Mouse (Mus musculus): ENCODE data around the gene Igsf21.

The Igsf21 gene

GRCm38 (mm10) chr4:140246180-140247005, at the start of gene Igsf21:
Igsf21 (minus strand) TSS chr4:140246784.
- DNase-seq, result peak; percentile 60

DNA sequence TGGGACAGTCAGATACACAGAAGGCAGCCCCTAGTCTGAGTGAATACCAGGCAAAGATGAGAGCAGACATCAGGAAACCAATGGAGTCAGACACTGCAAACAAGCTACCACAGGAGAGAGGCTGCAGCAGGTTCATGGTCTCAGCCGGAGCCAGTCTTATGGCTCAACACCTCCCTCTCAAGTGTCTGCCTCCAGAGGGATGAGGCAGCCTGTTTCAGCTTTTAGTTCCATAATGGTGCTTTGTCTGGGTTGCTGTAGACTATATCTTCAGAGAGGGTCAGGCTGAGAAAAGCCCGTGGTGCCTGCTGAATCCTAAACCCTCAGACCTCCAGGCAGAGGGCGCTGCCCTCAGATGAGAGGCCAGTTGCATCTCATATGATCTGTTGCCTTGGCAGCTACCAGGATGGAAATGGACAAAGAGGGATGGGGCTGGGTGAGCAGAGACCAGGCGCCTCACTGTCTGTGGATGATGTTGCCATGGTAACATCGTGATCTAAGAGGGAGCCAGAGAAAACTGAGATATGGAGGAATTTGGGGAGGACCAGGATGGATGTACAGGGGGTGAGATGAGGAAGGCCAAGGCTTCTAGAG, 39.2 kb upstream of the Igsf21 start:
- no peak for DNase-seq

DNA sequence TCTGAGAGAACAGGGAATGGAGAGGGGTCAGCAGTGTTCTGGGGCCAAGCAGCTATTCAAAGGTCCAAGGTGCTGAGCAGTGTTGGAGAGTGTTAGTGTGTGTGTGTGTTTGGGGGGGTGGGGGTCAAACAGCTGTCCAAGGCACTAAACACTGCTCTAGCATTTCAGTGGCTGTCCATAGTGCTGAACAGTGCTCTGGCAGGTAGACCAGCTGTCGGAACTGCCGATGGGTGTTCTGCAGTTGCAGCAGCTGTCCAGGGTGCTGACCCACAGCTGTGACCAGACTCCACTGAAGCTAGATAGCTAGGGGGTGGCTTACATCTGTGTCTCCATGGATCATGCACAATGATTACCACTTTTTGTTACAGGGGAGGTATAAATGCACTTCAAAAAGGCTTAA, 36.8 kb upstream of the Igsf21 start:
- DNase-seq, result no peak

DNA sequence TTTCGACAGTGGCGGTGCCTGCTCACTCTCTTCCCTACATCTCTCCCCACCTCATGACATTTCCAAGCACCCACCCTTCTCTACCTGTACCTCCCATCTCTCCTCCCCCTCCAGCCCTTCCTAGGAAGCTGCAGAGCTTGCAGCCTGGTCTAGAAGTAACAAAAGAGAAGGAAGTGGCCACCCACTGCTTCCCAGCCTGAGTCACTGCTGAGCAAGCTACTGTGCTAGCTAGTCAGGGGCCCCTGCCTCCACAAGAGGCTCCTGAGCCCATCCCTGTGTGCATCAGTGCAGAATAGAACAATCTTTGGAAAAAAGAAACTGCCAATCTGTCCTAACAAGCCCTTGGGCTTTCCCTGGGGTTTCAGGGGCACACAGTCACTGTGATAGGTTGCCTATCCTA, 31.7 kb upstream of the Igsf21 start:
- DNase-seq, result no peak

DNA sequence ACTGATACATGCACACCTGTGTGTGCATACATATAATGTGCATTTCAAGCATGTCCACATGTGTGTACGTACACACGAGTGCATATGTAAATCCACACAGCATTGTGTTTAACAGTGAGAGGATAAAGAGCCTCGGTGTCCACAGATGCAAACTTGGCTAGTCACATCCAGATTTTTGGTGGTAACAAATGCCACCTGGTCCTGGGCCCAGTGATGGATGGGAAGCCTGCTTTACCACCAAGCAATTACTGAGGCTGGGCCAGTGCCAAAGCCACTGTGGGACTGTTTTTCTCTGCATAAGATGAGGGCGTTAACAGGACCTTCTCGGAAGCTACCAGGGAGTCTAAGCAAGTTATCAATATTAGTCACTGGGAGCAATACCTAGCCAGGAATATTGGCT, 25.3 kb upstream of the Igsf21 start:
- DNase-seq, result peak; percentile 30

GRCm38 (mm10) chr4:140270451-140270850, 23.9 kb upstream of the Igsf21 start:
- DNase-seq, result peak; percentile 93

- DNase-seq, result no peak
Measured at GRCm38 (mm10) chr4:140269184-140269840, 22.7 kb upstream of the Igsf21 start.

GRCm38 (mm10) chr4:140267835-140268234, 21.3 kb upstream of the Igsf21 start:
- no peak for DNase-seq

GRCm38 (mm10) chr4:140267086-140267485, 20.5 kb upstream of the Igsf21 start:
- peak; percentile 32 for DNase-seq

GRCm38 (mm10) chr4:140258968-140259367, 12.4 kb upstream of the Igsf21 start:
- DNase-seq, result no peak

- DNase-seq, result peak; percentile 57
Measured at GRCm38 (mm10) chr4:140252369-140252768, 5.8 kb upstream of the Igsf21 start.

- DNase-seq, result peak; percentile 82
Measured at GRCm38 (mm10) chr4:140249011-140249744, 2.6 kb upstream of the Igsf21 start.

DNA sequence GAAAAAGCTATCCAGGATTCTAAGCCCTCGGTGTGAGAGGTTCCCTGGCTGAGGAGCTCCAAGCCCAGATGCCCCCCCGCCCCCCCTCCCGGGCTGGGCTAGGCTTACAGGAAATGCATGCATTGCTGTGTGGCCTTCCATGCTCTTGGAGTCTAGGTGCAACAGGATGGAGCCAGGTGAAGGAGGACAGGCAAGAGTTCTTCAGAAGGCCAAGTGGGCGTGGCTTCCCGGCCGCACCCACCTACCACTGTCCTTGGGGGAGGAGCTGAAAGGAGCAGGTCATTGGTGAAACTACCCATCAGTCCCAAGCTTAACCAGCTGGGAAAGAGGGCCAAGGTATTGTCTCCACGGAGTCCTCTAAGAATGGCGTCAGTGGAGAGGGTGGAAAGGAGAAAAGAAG, 1.8 kb upstream of the Igsf21 start:
- no peak for DNase-seq

DNA sequence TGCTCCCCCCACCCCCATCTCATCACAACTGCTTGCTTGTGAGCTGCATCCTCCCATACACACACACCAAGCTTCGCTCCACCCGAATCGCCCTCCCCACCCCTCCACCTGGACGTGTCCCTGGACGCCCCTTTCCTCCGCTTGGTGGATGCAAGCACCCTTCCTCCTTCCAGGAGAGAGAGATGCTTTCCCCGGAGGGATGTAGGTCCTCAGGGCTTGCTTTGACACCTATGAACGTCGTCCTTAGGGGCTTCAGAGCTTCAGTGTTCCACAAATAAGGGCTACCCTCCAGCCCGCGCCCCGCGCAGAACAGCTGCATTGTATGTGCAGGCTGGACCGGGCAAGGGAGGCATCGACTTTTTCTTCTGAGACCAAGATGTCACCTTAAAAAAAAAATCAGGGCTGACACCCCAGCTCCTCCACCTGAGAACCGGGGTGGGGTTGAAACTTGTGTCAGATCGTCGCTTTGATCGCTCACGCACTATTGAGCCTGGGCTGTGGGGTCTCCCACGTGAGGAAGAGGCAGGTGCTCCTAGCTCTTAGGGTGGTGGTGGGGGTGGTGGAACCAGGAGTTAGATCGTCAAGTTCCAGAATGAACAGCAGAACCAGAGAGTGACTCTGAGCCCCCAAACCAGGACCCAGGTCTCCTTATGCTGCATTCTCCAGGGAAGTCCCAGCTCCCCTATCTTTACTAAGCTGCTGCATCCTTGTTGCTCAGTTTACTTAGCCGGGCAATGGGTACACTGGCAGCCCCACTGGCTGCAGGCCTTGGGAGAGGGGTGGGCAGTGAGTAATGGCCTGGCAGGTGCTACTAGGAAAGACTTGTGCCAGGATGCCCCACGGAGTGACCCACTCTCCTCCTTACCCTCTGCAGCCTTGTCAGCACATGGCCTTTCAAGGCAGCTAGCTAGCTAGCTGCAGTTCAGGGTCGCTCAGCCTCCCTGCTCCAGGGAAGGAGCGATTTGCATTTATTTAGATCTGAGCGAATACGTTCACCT, 721 bp upstream of the Igsf21 start:
- no peak for DNase-seq

DNA sequence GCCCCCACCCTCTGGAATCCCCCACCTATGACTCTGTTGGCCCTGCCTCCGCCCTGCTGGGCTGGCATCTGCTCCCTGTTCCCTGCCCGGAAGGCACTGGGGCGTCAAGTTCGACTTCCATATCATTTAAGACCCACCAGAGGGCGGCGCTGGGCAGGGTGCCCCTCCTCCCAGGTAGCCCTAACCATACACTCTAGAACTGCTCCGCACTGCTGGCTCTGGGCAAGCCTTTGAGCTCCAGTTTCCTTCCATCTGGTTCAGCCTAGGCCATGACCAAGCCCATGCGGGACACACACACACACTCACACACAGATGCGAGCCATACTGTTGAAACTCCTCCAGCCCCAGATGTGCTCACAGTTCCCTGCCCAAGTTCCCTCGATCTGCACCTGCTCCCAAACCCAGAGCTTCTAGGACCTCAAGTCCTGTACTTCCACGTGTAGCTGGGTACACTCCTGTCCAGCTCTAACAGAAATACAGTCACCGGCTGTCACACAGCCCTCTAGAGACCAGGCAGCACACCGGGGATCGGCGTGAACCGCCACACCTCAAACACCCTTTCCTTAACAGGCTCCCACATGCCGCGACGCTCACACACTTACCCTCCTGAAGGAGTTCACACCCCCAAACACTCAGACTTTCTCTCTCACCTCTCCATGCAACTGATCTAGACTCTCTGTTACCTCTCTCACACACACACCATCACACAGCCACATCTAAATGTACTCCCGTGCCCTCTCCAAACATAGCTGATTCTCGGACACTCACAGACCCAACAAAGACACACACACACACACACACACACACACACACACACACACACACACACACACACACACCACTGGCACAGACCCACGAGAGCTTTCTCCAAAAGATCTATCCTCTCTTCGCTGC, 1.1 kb downstream of the Igsf21 start:
- DNase-seq, result peak; percentile 79

- peak; percentile 50 for DNase-seq
Measured at GRCm38 (mm10) chr4:140244835-140245234, 1.7 kb downstream of the Igsf21 start.

DNA sequence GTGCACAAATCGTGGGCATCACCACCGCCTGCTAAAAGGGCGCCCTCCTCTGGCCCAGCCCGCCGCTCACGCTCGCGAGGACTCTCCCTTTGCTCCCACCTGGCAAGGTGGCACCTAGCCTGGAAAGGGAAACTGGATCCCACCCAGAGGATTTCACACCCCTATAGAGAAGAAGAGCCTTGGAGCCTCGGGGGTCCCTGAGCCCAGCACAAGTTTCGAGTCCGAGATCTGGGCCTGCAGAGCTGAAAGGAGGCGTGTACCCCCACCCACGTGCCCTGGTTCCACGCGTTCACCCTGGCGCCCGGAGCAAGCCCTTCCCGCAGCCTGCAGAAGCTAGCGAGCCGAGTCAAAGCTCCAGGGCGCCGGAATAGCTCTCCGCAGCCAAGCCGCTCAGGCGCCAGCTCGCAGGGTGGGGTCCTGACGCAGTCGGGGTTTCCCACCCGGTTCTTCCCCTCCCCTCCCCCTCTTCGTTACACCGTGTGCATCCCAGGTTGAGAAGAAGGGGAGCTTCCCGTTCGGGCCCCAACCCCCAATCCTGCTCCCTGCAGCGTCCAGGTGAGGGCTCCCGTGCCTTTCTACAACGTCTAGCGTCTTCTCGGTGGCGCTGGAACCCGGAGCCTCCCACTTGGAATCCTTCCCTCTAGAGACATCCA, 2.3 kb downstream of the Igsf21 start:
- peak; percentile 71 for DNase-seq

DNA sequence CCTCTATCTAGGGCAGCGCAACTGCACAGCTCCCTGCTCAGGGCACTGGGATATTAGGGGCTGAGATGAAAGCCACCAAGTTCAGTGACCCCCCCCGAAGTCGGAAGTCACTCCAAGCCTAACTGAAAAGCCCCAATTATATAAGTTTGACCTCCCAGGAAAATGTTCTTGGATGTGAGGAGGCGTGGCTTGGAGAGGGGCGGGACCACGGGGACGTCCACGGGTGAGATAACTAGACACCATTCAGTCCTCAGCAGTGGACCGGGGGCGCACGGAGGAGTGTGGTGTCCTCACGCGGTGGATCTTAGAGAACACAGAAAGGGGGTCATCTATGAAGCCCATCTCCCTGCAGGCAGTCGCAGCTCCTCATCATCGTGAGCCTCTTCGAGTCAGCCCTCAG, 3.4 kb downstream of the Igsf21 start:
- DNase-seq, result no peak

GRCm38 (mm10) chr4:140242291-140242690, 4.3 kb downstream of the Igsf21 start:
- DNase-seq, result no peak

DNA sequence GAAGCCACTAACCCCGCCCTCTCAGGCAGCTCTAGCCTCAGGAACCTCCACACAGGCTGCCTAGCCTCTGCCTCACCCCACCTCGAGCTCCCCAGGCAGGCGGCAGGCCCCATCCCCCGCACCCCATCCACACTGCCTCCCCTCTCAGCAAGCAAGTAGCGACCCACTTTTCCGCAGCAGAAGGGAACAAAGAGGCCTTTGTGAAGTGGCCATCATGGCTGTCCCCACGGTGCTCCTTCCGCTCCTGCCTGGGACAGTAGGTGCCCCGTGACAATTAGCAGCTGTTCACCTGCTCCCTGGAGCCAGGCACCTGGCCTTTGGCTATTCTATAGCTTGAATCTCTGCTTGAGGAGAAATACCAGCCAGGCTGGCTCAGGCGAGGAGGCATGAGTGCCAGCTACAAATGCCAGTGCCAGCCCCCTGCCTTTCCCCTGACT, 9.3 kb downstream of the Igsf21 start:
- DNase-seq, result no peak

Data from cerebellum, adult 11 months (tissue).